Mouse (Mus musculus): ENCODE data around the gene Il1rap. TPM values are rescaled to one million over a fixed set of nuclear protein-coding genes. Genes with fewer than 3 reads are reported as not detected.

The Il1rap gene
- total RNA-seq, 2 experiments from 2014 or later, result 70.2 to 79.1 TPM

DNA sequence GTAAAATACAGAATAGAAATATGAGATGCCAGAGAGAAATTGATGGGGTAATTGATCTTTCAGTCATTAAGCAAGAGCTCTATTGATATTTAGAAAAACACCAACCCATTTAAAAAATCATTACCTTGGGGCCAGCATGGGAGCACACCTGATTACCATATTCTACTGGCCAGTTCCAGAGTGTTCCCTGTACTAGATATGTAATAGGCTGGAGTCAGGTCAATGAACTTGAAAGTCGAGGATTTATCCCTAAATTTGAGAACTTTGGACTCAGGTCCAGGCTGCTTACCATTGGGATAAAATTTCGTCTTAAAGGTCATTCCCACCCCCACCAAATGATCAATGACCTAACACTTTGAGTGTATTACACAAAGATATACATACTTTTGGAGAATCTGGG, 125.0 kb downstream of the Il1rap start:
- no peak for TF ChIP-seq CTCF (conservative IDR thresholded peaks at IDR 0.05)

DNA sequence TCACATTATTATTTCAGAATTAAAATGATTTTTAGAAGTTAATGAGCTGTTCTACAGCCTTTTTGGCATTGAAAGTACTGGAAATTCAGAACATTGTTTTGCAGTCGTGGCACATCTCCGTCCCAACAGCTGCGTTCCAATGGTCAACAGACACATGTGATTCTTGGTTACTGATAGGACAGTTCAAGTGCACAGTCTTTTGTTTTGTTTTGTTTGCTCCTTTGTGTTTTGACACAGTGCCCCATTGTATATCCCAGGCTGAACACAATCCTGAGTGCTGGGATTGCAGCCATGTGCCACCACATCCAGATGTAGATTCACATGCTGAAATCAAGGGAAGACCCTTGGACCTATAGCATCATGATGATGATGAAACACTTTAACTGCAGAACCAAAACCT, 129.4 kb downstream of the Il1rap start:
- DNase-seq (ENCODE audit: low spot score in 2 of 2), result peak in 1 of 2 experiments; percentile 38
- Histone ChIP-seq H3K4me3 (no peak overlapping the region), H3K27ac (peak overlapping the region; percentile 64)
- TF ChIP-seq CTCF (conservative IDR thresholded peaks at IDR 0.05), result no peak

More for the DNA sequence above, 125.0 kb downstream of the Il1rap start:
- DNase-seq (ENCODE audit: low spot score in 2 of 2), result no peak
- Histone ChIP-seq H3K27ac (peak overlapping the region; percentile 67; the same call in 1 of the 2 replicates), H3K4me3 (no peak overlapping the region)

DNA sequence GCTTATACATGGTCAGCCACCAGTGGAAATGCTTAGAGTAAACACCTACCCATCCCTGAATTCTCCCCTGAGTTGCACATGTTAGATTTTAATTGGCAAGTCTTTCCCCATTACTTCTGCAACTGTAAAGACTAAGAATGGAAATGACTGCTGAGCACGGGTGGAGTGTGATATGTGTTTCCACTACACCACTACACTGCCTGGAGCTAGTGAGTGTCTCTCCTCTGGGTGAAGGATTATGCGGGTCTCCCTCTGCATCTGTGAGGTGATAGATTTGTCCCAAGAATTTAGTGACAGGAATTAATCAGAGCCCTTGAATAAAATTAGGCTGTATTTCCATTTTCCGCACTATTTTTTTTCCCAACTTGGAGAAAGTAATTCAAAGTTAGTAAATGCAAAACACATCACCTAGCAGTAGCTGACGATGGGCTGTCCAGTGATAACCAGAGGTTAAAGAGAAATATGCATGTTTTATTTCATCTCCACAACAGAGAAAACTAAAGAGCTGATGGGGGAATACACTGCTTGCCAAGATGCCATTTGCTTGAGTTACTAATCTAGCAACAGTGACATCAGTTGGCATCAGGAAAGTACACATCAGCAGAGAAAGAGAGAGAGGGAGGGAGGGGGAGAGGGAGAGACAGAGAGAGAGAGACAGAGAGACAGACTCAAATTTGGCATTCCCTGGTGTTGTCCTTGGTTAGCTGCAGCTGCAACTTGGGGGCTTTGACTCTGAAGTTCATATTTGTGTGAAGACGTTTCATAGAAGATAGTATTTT, 132.2 kb downstream of the Il1rap start:
- peak overlapping the region; percentile 64 for H3K27ac ChIP-seq
- H3K4me3 ChIP-seq, result no peak overlapping the region
- TF ChIP-seq CTCF (conservative IDR thresholded peaks at IDR 0.05), result no peak
- peak; percentile 27 to 44 for DNase-seq (ENCODE audit: low spot score in 2 of 2)

DNA sequence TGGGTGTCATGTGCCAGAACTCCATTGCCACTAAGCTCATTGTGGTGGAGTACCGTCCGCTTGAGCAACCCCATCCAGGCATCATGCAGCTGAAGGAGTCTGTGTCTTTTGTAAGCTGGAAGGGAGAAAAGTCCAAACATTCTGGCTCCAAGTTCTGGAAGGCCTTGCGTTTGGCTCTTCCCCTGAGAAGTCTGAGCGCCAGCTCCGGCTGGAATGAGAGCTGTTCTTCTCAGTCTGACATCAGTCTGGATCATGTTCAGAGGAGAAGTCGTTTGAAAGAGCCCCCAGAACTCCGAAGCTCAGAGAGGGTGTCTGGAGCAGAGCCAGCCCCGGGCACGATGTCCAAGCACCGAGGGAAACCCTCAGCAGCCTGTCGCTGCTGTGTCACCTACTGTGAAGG, 141.0 kb downstream of the Il1rap start:
- no peak for TF ChIP-seq CTCF (conservative IDR thresholded peaks at IDR 0.05)
- peak overlapping the region; percentile 36; the same call in 1 of the 2 replicates for H3K27ac ChIP-seq
- no peak overlapping the region for H3K4me3 ChIP-seq
- peak; percentile 29 to 47 for DNase-seq (ENCODE audit: low spot score in 2 of 2)

DNA sequence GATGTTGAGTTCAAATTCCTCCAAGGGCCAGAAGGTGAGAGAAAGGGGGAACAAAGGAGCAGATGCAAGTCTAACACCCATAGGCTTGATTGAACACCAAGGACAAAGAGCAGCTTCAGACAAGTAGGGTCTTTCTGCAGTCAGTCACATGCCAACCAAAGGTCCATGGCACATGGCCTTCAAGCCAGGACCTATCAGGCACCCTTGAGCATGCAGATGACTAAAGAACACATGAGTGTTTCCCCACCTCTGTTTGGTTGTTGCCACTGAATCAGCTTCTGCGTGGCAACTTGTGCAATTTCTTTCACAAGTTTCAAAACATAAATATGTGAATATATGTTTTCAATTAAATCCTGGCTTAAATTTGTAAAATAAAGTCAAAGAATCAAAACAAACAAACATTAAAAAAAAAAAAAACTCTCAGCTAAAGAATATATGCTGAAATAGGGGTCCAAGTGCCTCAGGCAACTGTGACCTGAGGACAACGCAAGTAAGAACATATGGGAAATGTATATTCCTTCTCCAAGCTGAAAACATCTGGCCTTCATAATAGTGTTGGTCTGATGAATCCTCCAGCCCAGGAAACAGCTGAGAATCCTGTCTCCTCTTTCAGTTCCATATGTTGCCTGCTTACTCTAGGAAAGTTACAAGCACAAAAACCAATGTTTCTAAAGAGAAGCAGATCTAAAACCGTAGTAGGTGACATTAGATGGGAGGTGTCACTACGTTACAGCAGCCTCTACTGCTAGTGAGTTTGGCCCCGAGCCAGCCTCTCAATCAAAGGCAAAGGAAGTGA, 142.6 kb downstream of the Il1rap start:
- TF ChIP-seq CTCF (conservative IDR thresholded peaks at IDR 0.05), result no peak
- DNase-seq (ENCODE audit: low spot score in 2 of 2), result no peak
- Histone ChIP-seq H3K4me3 (no peak overlapping the region), H3K27ac (no peak overlapping the region)

DNA sequence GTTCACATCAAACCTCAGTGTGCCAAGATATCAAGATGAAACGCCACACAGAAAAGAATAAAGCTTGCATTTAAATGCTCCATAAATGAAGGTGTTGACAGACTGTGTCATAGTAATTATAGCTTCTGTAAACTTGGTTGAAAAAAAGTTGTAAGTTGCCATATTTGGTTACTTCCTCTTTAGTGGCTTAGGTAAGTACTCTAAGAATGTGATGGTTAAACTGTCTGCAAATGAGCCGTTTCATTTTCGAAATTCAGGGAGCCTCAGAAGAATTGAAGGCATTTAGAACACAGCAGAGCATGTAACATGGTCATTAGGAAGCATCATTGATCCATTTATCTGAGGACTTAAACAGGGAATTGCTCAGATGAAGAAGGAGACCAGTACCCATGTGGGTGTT, 146.6 kb downstream of the Il1rap start:
- no peak overlapping the region for H3K4me3 ChIP-seq
- TF ChIP-seq CTCF (conservative IDR thresholded peaks at IDR 0.05), result no peak
- no peak overlapping the region for H3K27ac ChIP-seq
- no peak for DNase-seq (ENCODE audit: low spot score in 2 of 2)

DNA sequence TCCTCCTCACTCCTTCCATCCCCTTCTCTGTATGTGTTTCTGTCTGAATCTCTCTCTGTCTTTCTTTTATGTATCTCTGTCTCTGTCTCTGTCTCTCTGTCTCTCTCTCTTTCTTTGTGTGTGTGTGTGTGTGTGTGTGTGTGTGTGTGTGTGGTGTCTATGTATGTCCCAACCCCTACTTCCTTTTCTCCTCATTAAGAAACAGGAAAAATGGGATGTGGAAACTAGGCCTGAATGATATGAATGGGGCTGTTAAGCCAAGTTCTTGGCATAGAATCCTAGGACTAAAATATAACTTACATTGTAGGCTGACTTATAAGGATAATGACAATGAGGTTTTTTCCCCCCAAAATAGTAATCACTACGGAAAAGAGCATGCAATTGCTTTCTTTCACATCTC, 149.4 kb downstream of the Il1rap start:
- TF ChIP-seq CTCF (conservative IDR thresholded peaks at IDR 0.05), result no peak
- no peak overlapping the region for H3K4me3 ChIP-seq
- no peak overlapping the region for H3K27ac ChIP-seq
- DNase-seq (ENCODE audit: low spot score in 2 of 2), result no peak

DNA sequence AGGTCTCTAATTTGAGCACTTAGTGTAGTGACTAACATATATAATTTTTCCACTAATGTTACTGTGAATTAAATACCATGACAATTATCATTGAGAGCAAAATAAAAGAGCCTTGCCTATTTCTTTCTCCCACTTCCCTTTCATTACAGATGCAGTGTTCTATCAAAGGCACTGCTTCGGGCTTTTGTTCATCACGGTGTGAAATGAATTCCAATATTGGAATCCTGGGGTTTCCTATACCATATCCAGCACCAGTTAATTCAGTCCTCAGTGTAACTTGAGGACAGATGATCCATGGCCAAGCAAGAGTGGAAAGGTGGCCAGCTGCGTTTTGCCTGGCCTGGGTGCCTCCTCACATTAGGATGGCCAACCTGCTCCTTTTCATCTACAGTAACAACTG, 151.1 kb downstream of the Il1rap start:
- Histone ChIP-seq H3K4me3 (no peak overlapping the region), H3K27ac (no peak overlapping the region)
- TF ChIP-seq CTCF (conservative IDR thresholded peaks at IDR 0.05), result no peak
- no peak for DNase-seq (ENCODE audit: low spot score in 2 of 2)

DNA sequence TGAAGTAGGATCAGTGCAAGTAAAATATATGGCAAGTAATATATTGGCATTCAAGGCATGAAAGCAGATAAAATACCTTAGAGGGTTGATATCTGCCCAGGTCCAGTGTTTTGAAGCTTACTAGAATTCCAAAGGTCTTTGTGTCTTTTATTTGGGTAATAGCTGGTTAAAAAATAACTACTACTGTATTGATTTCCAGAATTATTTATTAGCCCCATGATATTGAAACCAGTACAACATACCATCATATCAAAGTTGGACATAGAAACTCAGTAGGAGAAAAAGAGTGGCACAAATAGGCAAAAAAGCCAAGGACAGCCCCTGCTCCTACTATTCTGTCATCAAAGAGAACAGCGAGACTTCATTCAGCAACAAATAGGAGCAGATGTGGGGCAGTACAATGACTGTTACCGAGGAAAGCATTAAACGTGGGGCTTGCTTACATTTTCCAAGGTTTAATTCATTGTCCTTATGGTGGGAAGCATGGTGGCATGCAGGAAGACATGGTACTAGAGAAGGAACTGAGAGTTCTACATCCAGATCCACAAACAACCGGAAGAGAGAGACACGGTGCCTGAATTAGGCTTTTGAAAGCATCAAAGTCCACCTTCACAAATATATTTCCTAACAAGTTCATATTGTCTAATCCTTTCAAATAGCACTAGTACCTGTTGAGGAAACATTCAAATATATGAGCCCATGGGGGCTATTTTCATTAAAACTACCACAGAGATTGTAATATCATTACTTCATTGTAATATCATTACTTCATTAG, 174.1 kb downstream of the Il1rap start:
- no peak for DNase-seq (ENCODE audit: low spot score in 2 of 2)
- Histone ChIP-seq H3K27ac (no peak overlapping the region), H3K4me3 (no peak overlapping the region)
- TF ChIP-seq CTCF (conservative IDR thresholded peaks at IDR 0.05), result no peak

DNA sequence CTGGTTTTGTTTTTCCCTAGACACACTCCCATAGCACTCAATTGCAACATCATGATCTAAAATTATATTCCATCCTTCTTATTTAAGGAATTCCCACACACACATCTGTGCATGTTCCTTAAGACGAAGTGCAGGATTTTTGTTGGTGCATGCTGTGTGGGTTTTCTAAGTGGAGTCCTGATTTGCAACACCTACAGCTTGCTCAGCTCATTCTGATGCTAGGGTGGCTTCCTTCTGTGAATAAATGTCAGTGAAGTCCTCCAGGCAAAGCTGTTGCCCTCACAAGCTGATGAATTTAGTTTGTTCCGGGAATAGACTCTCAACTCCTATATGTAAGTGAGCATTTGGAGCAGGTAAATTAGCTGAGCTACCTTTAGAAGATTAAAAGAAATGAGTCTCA, 194.5 kb downstream of the Il1rap start:
- H3K4me3 ChIP-seq, result no peak overlapping the region
- no peak for TF ChIP-seq CTCF (conservative IDR thresholded peaks at IDR 0.05)
- peak; percentile 20 to 55 for DNase-seq (ENCODE audit: low spot score in 2 of 2)
- no peak overlapping the region for H3K27ac ChIP-seq

DNA sequence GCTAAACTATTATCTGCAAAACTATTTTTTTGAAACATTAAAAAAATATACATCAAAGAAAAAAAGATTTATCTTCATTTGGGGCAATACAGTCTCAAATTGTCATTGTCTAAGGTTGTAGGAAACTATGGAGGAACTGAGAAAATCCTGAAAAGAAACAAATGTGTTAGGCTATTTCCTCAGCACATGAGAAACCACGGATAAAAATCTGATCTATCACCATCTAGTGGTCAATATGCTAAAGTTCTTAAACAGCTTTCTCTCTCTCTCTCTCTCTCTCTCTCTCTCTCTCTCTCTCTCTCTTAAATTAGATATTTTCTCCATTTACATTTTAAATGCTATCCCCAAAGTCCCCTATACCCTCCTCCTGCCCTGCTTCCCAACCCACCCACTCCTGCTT, 195.6 kb downstream of the Il1rap start:
- Histone ChIP-seq H3K4me3 (no peak overlapping the region), H3K27ac (no peak overlapping the region)
- TF ChIP-seq CTCF (conservative IDR thresholded peaks at IDR 0.05), result peak; percentile 68
- DNase-seq (ENCODE audit: low spot score in 2 of 2), result no peak

Other genes starting within 250 kb of the Il1rap start
- gene Cldn1, start 209.9 kb upstream of the Il1rap start, total RNA-seq (2021), result under 1 TPM; 0.64 to 0.86 TPM
- not detected for gene Cldn16, start 118.6 kb upstream of the Il1rap start, total RNA-seq (2021)
- not detected for gene Tmem207, start 54.9 kb upstream of the Il1rap start, total RNA-seq (2021)